Mouse (Mus musculus): ENCODE results near the gene Ankra2. TPM values are rescaled to one million over a fixed set of nuclear protein-coding genes. Genes with fewer than 3 reads are reported as not detected.

Ankra2 gene
- polyA plus RNA-seq, 1 experiment: 26.5 TPM

DNA sequence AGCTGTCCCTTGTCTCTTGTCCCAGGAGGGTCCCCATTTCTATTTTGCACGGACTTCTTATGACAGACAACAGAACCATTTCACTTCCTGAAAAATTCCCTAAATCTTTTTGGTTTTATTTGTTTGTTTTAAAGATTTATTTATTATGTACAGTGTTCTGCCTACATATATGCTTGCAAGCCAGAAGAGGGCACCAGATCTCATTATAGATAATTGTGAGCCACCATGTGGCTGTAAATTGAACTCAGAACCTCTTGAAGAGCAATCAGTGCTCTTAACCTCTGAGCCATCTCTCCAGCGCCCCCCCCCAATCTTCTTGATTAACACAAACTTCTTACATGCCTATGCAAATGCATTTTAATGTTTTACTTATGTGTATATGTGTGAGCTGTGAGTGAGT lies 27.8 kb downstream of the Ankra2 start:
- TF ChIP-seq POLR2A (IDR thresholded peaks at IDR 0.05; ENCODE audit: borderline replicate concordance, low read depth, low read length) (no peak), CTCF (IDR thresholded peaks at IDR 0.05; ENCODE audit: low read depth, low read length) (no peak)
- H3K4me3 ChIP-seq (ENCODE audit: insufficient read depth, low read length): no peak overlapping the region
- no peaks in the 10 kb centered on the region for H3K4me1 ChIP-seq (ENCODE audit: control insufficient read depth, insufficient read depth, low read length)
- H3K27ac ChIP-seq (ENCODE audit: insufficient read depth, low read depth, low read length): no peak overlapping the region

DNA sequence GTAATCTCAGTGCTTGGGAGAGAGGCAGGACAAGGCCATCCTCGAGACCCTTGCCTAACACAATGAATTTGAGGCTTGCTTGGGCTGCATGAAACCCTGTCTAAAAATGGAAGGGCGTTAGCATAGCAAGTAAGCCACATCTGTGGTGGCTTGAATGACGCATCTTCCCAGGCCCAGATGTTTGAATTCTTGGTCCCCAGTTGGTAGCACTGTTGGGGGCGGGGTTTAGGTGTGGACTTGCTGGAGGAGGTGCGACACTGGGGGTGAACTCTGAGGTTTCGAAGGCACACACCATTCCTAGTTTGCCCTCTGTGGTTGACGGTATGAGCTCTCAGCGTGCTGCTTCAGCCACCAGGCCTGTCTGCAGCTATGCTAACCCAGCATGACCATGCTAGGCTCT lies 28.8 kb downstream of the Ankra2 start:
- Histone ChIP-seq H3K4me3 (ENCODE audit: insufficient read depth, low read length) (no peak overlapping the region), H3K27ac (ENCODE audit: insufficient read depth, low read depth, low read length) (no peak overlapping the region), H3K4me1 (ENCODE audit: control insufficient read depth, insufficient read depth, low read length) (no peaks in the 10 kb centered on the region)
- no peak for TF ChIP-seq CTCF (IDR thresholded peaks at IDR 0.05; ENCODE audit: low read depth, low read length)
- TF ChIP-seq POLR2A (IDR thresholded peaks at IDR 0.05; ENCODE audit: borderline replicate concordance, low read depth, low read length): no peak

DNA sequence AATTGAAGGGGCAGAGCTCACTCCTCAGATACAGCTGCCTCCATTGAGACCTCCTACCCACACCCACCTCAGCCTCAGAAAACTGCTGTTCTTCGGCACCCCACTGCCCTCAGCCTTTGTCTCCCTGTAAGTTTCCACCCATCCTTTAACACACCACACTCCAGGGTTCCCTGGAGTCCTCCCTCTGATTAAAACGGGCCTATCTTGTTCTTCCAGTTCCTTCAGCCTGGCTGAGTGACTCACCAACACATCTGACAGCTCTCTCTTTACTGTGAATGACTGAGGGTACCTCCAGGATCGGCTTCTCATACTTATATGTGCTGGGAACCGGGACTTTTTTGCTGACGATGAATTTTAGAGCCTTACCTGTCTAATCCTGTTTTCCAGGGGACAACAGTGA lies 33.2 kb downstream of the Ankra2 start:
- Histone ChIP-seq H3K4me1 (ENCODE audit: control insufficient read depth, insufficient read depth, low read length) (no peaks in the 10 kb centered on the region), H3K27ac (ENCODE audit: insufficient read depth, low read depth, low read length) (no peak overlapping the region), H3K4me3 (ENCODE audit: insufficient read depth, low read length) (no peak overlapping the region)
- TF ChIP-seq CTCF (IDR thresholded peaks at IDR 0.05; ENCODE audit: low read depth, low read length) (no peak), POLR2A (IDR thresholded peaks at IDR 0.05; ENCODE audit: borderline replicate concordance, low read depth, low read length) (no peak)

DNA sequence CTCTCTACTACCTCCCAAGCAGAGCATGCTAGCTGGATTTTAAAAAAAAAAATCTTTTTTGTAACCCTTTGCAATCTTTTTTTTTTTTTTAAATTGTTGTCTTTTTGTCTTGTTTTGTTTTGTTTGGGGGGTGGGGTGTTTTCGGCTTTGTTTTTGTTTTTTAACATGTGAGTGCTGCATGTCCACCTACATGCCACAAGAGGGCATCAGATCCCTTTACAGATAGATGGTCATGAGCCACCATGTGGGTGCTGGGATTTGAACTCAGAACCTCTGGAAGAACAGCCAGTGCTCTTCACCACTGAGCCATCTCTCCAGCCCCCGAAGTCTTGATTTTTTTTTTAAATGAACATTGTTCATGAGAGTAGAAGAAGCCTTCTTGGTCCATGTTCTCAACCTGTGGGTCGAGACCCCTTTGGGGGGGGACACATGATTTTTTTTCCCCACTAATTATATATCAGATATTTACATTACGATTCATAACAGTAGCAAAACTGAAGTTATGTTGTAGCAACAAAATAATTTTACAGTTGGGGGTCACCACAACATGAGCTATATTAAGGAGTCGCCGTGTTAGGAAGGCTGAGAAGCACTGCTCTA lies 35.1 kb downstream of the Ankra2 start:
- no peaks in the 10 kb centered on the region for H3K4me1 ChIP-seq (ENCODE audit: control insufficient read depth, insufficient read depth, low read length)
- TF ChIP-seq POLR2A (IDR thresholded peaks at IDR 0.05; ENCODE audit: borderline replicate concordance, low read depth, low read length) (no peak), CTCF (IDR thresholded peaks at IDR 0.05; ENCODE audit: low read depth, low read length) (no peak)
- no peak overlapping the region for H3K4me3 ChIP-seq (ENCODE audit: insufficient read depth, low read length)
- H3K27ac ChIP-seq (ENCODE audit: insufficient read depth, low read depth, low read length): no peak overlapping the region

DNA sequence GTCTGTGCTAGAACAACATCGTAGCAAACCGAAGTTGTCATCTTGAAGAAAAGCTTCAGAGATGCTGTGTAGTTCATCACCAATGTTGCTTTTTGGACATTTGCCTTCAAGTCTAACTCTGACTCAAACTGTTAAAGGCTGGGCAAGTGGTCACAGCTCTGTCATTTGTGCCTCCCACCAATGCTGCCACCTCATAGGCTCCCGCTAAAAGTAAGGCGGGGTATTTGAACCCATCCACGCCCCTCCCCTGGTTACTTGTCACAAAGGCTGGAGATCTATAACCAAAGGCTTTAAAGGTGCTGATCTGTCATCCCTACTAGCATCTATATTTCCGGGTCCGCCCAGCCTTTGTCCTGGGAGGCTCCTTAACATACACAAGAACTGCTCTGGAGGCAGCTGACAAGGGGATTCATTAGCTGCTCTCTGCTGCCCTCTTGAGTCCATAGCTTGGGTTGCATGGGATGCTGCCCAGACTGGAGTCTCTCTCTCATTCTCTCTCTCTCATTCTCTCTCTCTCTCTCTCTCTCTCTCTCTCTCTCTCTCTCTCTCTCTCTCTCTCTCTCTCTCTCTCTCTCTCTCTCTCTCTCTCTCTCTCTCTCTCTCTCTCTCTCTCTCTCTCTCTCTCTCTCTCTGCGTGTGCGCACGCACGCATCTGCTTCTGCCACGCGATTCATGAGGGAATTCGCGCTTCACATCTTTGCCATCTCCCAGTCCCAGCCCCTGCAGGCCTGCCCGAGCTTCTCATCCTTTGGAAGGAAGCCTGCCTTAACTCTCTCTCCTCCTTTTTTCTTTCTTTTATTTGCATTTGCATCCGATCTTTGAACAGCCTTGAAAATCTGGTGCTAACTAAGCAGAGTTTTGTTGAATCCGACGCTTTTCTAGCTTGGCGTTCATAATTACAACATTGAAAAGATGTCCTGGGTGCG lies 36.2 kb downstream of the Ankra2 start:
- TF ChIP-seq CTCF (IDR thresholded peaks at IDR 0.05; ENCODE audit: low read depth, low read length): peak; percentile 27; the same call in 1 of the 2 replicates
- TF ChIP-seq POLR2A (IDR thresholded peaks at IDR 0.05; ENCODE audit: borderline replicate concordance, low read depth, low read length): no peak
- Histone ChIP-seq H3K4me1 (ENCODE audit: control insufficient read depth, insufficient read depth, low read length) (no peaks in the 10 kb centered on the region), H3K4me3 (ENCODE audit: insufficient read depth, low read length) (no peak overlapping the region)

DNA sequence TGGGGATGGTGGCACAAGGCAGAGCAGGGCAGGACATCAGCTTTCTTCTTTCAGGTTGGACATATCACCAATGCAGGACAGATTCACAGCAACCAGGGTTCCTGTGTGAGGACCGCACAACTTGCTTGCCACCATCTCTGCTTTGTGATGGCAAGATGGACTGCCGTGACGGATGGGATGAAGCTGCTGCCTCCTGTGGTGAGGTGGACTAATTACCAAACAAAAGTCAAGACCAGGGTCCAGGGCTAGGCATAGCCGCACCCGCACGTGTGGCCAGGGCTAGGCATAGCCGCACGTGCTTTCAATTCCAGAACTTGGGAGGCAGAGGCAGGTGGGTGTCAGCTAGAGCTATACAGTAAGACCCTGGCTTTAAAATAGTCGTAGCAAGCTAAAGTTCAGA lies 42.4 kb downstream of the Ankra2 start:
- Histone ChIP-seq H3K4me1 (ENCODE audit: control insufficient read depth, insufficient read depth, low read length) (peaks cover 5% of the 10 kb centered on the region), H3K4me3 (ENCODE audit: insufficient read depth, low read length) (no peak overlapping the region), H3K27ac (ENCODE audit: insufficient read depth, low read depth, low read length) (no peak overlapping the region)
- no peak for TF ChIP-seq CTCF (IDR thresholded peaks at IDR 0.05; ENCODE audit: low read depth, low read length)
- no peak for TF ChIP-seq POLR2A (IDR thresholded peaks at IDR 0.05; ENCODE audit: borderline replicate concordance, low read depth, low read length)

More for the DNA sequence above, 36.2 kb downstream of the Ankra2 start:
- H3K27ac ChIP-seq (ENCODE audit: insufficient read depth, low read depth, low read length): no peak overlapping the region

DNA sequence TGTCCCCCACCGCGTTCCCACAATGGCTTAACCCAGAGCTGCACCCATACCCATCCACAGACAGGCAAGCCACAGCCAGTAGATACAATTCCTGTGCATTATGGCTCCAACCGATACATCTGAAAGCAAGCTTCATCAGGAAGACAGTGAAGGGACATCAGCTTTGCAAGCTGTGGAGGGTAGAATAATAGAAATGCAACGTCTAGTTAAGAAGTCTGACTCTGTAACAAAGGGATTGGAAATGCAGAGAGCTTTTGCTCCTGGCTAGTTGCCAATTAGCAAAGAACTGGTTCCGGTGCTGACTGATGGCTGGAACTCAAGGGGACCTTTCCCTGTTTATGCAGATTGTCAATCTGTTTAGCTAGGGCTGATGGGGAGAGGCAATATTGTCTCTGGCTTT lies 43.5 kb downstream of the Ankra2 start:
- H3K4me3 ChIP-seq (ENCODE audit: insufficient read depth, low read length): no peak overlapping the region
- TF ChIP-seq POLR2A (IDR thresholded peaks at IDR 0.05; ENCODE audit: borderline replicate concordance, low read depth, low read length) (no peak), CTCF (IDR thresholded peaks at IDR 0.05; ENCODE audit: low read depth, low read length) (no peak)
- peaks cover 12% of the 10 kb centered on the region for H3K4me1 ChIP-seq (ENCODE audit: control insufficient read depth, insufficient read depth, low read length)
- no peak overlapping the region for H3K27ac ChIP-seq (ENCODE audit: insufficient read depth, low read depth, low read length)

DNA sequence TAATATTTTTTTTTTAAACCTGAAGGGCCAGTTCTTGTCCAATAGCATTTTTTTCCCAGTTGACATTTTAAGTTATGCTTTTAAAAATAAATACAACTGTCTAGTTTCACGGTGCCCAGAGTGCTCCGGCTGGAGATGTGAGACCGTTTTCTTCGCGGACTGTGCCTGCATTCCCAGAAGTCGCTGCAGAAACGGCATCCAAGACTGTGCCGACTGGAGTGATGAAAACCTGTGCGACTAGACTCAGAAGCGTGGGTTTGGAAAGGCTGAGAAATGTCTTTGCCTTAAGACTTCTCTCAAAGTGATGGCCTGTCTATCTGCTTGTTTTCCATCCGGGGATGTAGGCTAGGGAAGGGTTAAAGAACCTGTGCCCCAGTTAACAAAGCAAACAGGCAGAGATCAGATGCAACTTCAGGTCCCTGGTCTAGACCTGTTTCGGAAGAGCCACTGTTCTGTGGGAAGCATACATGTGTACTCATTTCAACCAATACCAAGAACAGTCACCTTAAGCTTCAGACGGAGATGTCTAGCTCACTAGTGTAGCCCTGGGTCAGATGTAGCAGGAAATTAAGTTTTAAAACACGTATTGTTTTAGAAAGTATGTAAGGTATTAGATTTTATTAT lies 44.1 kb downstream of the Ankra2 start:
- Histone ChIP-seq H3K4me3 (ENCODE audit: insufficient read depth, low read length) (no peak overlapping the region), H3K27ac (ENCODE audit: insufficient read depth, low read depth, low read length) (no peak overlapping the region), H3K4me1 (ENCODE audit: control insufficient read depth, insufficient read depth, low read length) (peaks cover 16% of the 10 kb centered on the region)
- TF ChIP-seq CTCF (IDR thresholded peaks at IDR 0.05; ENCODE audit: low read depth, low read length) (no peak), POLR2A (IDR thresholded peaks at IDR 0.05; ENCODE audit: borderline replicate concordance, low read depth, low read length) (no peak)

DNA sequence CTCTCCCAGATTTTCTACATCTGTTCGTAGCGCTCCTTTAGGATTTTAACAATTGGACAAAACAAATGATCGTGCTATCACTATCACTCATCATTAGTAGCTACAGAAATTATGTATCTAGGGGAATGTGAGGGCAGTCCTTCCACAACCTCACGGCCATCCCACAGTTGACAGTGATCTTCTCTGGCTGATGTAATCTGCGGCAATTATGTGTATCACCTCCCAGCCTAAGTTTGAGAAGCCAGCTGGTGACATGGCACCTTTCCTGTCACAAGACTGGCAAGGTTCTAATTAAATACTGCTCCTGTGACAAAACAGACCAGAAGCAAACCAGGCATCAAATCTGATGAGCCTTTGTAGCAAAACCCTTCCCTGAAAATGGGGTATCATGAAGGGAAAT lies 45.1 kb downstream of the Ankra2 start:
- Histone ChIP-seq H3K27ac (ENCODE audit: insufficient read depth, low read depth, low read length) (no peak overlapping the region), H3K4me3 (ENCODE audit: insufficient read depth, low read length) (no peak overlapping the region), H3K4me1 (ENCODE audit: control insufficient read depth, insufficient read depth, low read length) (peaks cover 18% of the 10 kb centered on the region)
- TF ChIP-seq POLR2A (IDR thresholded peaks at IDR 0.05; ENCODE audit: borderline replicate concordance, low read depth, low read length) (no peak), CTCF (IDR thresholded peaks at IDR 0.05; ENCODE audit: low read depth, low read length) (no peak)

DNA sequence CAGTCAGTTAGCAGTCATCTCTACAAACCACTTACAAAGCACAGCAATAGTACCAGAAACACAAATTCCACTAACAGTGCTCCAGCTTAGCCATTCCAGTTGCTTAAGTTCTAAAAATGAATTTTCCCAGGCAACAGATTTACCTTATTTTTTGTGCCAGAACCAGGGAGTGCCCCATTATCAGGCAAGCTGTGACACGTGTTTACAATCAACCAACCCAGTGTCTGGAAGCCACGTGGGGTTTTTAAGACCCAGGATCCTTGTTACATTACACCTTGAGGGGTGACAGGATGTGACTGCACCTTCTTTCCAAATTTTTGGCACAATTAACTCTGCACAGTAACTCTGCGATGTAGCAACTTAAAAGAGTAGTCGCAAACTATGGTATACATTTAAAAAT lies 45.9 kb downstream of the Ankra2 start:
- H3K4me3 ChIP-seq (ENCODE audit: insufficient read depth, low read length): no peak overlapping the region
- no peak overlapping the region for H3K27ac ChIP-seq (ENCODE audit: insufficient read depth, low read depth, low read length)
- H3K4me1 ChIP-seq (ENCODE audit: control insufficient read depth, insufficient read depth, low read length): peaks cover 18% of the 10 kb centered on the region
- TF ChIP-seq POLR2A (IDR thresholded peaks at IDR 0.05; ENCODE audit: borderline replicate concordance, low read depth, low read length): no peak
- TF ChIP-seq CTCF (IDR thresholded peaks at IDR 0.05; ENCODE audit: low read depth, low read length): no peak

Data from bone marrow macrophage, adult 2 months (primary cell).